Mouse (Mus musculus) brain, embryonic 14.5 days (tissue): ENCODE measurements around the gene Fads2.

Experiments
- CTCF ChIP-seq: fragments of 200-500 bp; IDR thresholded peaks from 2 replicates; pipeline ENCODE4 v1.5.1; 2012; ENCODE audit warnings: inconsistent platforms, mild to moderate bottlenecking, moderate library complexity, borderline replicate concordance; ENCODE audit not compliant: insufficient read depth, insufficient read length; ENCODE audit errors: extremely low read depth
- POLR2A ChIP-seq: fragments of 200-500 bp; IDR thresholded peaks from 2 replicates; pipeline ENCODE4 v1.6.1; 2012; ENCODE audit warnings: mild to moderate bottlenecking, inconsistent platforms, borderline replicate concordance; ENCODE audit not compliant: poor library complexity, insufficient read depth, insufficient read length, severe bottlenecking; ENCODE audit errors: extremely low read depth

DNA sequence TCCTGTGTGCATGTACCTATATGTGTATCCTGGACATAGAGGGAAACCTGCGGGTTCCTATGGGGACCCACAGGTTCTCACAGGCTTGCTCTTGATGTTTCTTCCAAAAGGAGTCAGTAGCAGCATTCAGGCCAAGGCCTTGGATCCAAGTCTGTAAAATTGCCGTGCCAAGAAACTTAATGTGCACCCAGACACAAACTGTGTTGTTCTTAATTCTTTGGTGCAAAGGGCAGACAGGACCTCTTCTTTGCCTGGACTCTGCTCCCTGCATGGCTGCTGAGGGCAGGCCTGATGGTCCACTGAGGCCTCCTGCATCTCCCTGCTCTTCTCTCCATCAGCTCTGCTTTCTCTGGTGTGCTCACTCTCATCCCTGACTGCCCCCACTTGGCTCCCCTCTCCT is 71.8 kb downstream of the Fads2 start:
- TF ChIP-seq CTCF (no peak), POLR2A (no peak)
